Mouse (Mus musculus): Measurements from ENCODE around the gene Gm11037.

Gene Gm11037

DNA sequence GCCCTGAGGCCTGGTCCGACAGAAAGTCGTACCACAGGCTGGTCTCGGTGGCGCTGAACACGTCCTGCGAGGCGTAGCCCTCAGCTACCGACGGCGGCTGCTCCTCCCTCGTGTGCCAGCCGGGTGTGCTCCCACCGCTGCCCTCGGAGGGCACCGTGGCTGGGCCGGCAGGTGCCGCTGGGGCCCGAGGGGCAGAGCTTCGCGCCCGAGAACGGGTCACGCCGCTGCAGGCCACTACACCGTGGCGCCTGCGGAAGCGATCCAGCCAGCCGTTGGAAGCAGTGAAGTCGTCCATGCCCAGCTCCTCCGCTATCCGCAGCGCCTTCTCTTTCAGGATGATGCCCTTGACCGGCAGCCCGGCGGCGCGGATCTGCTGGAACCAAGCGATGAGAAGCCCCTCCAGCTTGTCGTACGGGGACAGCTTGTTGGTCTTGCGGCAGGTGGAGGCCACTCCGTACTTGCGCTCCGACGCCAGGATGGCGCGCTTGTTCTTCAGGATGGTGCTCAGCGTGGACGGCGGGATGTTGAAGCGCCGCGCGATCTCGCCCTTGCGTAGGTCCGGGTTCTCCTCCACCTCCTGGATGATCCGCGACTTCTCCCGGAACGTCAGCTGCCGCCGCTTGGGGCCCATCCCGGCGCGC is 46.1 kb downstream of the Gm11037 start:
- no peak for DNase-seq (ENCODE audit: low read depth, low spot score)

DNA sequence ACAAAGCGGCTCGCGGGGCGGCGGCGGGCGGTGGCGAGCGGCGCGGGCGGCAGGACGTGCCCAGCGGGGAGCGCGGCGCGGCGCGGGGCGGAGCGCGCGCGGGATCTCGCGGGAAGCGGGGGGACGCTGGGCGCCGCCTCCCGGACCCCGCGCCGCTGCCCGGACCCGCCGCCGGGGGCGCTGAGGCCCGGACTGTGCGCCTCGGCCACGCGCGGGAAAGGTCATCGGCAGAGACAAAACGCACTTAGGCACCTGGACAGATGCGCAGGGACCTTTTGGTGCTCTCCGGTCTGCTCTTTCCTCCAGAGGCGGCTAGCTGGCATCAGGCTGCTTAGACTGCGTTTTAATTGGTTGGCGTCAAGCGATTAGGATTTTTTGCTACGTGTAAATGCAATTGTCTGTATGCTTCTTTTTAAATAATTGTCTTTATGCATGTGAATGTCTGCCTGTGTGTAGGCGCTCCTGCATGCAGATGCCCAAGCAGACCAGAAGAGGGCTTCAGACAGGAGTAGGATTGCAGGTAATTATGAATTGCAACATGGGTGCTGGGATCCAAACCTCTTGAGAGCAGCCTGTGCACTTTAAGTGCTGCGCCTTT is 46.8 kb downstream of the Gm11037 start, which contains the start of gene Cenpb:
Gene Cenpb (minus strand): TSS at position 78 of the 598 bp plus-strand sequence.
- peak; percentile 73 for DNase-seq (ENCODE audit: low read depth, low spot score)
